Mouse (Mus musculus) mouse trophoblast stem cell (cell line): ENCODE data around the gene Rnf113a2.

Source experiments
- in situ Hi-C, 2 experiments: fragments of 300-500 bp; cut with MseI, MboI; formaldehyde crosslinking; loops; 2 replicates in 1 of 2; 3 replicates in 1 of 2; pipeline ENCODE4 v1.15.1; 2025

Gene Rnf113a2

DNA sequence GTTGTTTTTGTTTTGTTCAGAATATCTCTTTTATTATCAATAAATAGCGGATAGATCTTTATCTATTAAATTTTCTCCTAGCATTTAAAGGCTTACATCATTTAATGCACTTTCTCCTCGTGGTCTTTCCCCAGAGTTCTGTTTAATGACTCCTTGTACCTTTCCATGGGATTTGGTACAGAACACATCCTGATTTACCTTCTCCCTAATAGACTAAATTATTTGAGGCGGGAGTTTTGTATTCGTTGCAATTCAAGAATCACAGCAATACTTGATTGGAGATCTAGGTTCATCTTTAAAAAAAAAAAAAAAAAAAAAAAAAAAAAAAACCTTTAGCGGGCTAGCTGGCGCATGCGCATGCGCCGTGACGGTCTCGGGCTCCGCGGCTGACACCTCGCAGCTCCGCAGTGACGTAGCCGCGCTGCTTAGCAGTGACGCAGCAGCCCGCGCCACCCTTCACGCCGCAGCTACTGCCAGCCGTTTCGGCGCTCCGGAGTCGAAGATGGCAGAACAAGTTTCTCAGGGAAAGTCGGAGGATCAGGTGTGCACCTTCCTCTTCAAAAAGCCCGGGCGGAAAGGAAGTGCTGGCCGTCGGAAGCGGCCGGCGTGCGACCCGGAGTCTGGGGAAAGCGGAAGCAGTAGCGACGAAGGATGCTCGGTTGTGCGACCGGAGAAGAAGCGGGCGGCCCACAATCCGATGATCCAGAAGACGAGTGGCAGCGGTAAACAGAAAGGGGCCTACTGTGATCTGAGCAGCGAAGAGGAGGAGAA, at the start of gene Rnf113a2:
TSS of gene Rnf113a2 (plus strand) at position 363 of the 771 bp plus-strand sequence.
- in situ Hi-C loops, result no loop called here

DNA sequence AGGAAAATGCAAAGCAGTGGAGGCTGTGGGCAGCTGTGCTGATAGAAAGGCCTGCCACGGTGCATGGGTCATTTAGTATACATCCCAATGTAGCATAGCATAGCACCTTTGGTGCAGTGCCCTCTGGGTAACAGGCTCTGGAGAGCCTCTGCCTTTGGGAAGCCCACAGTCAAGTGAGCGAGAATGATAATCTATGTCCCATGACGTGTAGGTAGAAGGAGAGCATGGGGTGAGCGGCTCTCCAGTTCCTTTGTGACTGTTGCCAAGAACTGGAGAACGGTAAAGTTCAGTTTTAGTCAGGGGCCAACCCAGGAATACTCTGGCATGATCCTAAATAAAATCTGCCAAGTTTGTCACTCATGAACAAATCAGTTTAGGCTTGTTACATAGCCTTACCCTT, 45.3 kb upstream of the Rnf113a2 start:
- in situ Hi-C loops, result no loop called here

DNA sequence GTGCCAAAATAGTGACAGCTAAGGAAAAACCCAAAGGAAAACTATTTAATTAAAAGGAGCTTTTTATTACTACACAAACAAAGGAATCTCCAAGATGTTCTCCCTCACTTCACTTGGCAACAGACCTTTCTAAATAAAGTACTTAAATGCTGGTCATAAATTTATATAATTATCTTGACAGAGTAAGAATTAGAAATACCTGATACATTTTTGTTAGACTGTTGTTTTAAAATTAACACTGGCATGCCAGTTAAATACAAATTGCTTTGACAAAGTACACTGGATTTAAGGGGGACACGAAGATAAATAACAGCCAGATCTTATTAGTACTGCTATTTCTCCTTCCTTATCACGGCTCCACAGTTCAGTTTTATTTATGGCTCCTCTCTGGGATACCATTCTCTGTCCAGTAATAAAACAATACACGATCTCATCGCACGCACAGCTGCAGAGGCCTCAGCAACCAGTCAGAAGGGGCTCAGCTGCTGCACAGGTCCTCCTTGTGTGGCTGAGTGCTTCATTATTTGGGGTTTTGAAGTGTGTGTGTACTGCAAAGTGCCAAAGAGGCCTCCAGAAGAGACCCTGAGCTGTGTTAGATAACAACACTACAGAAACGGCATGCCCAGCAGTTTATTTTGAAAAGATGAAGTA, 43.0 kb upstream of the Rnf113a2 start:
- in situ Hi-C loops, result no loop called here

DNA sequence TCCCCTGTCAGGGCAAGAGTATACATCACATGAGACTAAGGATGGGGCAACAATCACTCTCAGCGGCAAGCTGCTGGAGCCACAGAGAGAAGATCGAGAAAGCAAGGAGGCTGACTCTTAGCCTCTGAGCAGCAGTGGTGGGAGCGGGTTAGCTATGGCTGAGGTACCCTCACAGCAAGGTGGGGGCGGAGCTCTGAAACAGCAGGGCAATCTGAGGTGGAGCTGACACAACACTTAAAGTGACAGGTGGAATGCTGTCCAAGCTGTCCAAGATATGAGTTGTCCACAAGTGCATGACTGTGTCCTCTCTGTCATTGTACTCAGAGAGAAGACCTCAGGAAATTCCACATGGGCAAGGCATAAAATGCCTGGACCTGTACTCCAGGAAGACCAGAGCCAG, 34.6 kb upstream of the Rnf113a2 start:
- in situ Hi-C loops, result no loop called here

DNA sequence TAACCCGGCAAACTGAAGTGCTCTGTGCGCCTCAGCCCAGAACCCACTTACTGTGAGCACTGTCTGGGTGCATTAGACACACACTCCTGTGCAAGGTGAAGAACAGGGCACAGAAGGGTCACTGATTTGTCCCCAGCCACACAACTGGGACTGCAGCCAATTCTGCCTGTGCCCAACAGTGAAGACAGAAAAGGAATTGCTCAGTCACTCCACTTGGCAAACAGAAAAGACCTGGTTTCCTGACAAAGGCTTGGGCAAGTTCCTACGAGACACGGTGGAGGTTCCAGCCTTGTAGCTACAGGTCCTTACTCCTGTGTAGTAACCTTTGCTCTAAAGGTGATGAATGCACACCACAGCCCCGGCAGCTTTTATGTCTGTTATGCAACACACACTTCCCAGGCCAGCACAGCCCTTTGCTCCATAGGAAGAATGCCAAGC, 32.3 kb upstream of the Rnf113a2 start:
- in situ Hi-C loops, result no loop called here

DNA sequence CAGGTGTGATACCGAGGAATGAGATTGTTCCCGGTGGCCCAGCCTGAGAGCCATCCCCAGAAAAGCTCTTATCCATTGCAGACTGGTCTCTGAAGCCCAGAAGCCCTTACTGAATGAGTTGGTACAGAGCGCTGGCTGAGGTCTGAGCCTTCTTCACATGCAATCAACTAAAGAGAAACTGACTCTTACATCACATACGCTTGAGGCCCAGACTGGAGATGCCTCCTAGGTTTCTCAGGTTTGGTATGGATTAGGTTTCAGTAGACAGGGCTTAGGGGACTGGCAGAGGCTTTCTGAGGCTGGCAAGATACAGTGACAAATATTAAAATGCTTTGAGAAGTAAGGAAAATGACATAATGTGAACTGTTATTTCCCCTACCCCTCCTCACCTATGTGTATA, 31.6 kb upstream of the Rnf113a2 start:
- in situ Hi-C loops, result no loop called here

DNA sequence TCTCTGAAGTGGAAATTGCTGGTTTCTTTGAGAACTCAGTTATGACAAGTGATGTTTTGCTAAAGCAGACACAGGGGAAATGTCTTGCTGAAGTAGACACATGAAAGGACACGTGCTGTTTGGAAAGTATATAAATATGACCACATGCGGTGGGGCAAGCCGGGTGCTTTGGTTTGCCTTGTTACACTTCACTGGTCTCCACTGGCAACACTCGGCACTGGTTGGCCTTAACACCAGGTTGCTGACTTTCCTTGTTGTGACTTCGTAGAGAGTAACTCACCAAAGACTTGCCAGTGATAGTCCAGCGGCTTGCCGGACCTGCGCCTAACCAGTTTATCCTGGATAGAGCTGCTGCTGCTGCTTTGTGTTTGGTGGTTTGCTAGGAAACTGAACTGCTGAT, 28.9 kb upstream of the Rnf113a2 start:
- in situ Hi-C loops, result no loop called here

DNA sequence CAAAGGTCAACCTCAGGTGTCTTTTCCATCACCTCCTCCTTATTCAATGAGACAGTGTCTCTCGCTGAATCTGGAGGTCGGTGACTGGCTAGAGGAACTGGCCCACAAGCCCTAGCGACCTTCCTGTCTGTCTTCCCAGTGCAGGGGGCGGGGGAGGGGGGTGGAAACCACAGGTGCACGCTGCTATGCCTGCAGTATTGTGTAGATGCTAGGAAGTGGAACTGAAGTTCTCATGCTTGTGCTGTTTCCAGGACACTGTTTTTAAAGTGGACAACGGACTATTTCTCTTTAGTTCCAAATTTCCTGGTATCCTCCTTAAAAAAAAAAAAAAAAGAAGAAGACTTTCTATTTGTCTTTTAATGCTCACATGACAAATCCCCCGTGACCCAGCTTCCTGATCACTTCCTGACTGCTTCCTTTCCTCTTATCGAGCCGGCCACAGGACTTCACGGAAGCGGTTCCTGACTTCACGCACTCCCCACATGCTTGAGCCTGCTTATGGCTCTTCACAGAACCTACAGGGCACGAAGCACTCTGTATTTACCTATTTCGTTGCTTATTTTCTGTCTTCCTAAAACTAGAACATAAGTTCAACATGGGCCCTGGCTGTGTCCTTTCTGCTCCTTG, 28.1 kb upstream of the Rnf113a2 start:
- in situ Hi-C loops, result no loop called here

DNA sequence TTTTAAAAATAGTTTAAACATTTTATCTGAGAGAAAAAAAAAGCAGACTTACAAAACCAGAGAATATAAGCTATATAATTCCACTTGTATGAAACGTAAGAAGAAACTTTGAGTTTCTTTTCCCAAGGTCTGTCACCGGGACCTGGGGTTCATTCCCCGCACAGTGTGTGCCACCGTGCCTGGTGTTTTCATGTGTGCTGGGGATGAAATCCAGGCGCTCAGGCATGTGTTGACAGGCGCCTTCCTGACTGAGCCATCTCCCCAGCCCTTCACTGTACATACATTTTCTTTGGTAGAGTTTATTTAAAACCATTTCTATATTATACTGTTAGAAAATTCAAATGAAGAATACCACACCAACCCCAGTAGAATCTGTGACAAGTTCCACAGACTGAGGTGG, 26.7 kb upstream of the Rnf113a2 start:
- in situ Hi-C loops, result no loop called here

DNA sequence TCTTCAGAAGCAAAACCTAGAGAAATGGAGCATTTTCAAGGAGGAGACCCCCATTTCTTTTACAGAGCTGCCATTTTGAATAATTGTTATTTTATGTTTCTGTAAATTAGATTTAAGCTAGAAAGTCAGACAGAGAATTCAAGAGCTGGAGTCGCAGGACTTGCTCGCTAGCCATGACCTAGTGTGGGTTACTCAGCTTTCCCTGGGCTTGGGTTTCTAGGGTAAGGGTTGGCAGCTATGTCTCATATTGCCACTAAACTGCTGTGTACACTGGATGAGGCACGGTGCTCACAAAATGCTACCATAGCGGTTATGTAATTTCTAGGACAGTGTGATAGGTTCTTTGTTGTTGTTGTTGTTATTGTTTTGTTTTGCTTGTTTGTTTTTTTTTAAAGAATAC, 24.3 kb upstream of the Rnf113a2 start:
- in situ Hi-C loops, result no loop called here

DNA sequence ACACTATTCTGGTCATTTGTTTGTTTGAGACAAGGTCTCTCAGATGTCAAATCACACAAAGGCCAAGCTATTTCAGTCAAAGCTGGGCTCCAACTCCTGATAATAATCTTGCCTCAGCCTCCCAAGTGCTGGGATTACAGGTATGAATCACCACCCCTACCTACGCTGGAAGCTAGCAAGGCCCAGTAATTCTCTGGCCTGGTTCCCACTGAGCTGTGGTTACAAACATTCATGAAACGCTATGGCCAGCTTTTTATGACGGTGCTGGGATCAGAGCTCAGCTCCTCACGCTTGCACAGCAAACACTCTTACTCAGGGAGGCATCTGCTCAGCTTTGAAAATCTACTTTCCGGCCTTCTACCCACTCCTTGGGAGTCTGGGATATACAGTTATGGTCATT, 23.1 kb upstream of the Rnf113a2 start:
- in situ Hi-C loops, result no loop called here

DNA sequence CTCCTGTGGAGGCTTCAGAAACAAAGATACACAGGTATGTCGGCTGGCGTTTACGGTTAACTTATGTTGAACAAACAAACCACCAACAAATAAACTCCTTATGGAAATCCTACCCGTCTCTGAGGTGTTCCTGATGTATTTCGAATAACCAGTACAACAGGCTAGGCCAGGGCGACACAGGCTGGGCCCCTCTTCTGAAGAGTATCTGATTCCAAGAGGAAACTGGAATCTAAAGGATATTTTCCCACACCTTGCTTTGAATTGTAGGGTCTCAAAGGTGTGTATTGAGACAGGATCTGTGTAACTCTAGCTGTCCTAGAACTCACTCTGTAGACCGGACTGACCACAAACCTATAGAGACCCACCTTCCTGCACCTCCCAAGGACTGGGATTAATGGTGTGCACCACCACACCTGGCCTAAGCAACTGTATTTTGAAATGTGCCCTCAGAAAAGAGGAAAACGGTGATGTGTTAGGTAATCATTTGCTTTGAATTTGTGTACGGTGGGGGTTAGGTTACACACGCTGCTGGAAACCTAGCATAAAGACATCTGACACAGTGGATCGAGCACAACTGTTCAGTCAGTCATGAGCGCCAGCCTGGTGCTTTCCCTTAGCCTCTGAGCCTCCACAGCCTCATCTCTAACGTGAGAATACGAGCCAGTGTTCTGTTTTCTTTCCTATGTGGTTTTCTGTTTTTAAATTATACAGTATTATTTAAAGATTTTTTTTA, 19.9 kb upstream of the Rnf113a2 start:
- in situ Hi-C loops, result no loop called here

DNA sequence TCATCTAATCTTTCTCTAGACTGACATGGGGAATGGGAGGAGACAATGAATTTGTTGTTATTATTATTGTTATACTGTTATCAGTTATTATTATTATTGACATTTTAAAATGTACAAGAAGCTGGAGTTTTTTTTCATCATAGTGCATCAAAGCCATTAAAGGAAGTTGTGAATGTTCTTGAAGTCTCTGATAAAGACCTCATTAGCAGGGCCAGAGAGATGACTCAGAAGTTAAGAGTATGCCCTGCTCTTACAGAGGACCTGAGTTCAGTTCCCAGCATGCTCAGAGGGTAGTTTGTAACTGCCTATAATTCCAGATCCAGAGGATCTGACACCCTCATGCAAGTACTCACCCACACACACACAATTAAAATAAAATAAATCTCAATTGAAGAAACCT, 19.3 kb upstream of the Rnf113a2 start:
- in situ Hi-C loops, result no loop called here

DNA sequence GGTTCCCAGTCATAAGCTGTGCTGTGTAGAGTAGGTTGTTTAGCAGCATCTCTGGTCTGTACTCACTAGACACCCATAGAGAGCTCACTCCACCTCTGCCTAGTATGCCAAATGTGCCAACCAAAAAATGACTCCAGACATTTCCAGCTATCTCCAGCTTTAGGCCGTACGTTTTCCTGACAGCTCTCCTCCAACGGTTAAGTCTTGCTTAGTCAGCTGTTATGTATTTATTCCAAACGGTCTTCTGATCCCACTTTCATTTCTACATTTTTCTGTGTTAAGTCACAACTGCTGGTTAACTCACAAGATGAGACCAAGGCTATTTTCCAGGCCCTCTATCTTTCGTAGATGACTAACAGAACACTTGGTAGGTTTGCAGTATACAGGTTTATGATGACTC, 18.4 kb upstream of the Rnf113a2 start:
- in situ Hi-C loops, result no loop called here

DNA sequence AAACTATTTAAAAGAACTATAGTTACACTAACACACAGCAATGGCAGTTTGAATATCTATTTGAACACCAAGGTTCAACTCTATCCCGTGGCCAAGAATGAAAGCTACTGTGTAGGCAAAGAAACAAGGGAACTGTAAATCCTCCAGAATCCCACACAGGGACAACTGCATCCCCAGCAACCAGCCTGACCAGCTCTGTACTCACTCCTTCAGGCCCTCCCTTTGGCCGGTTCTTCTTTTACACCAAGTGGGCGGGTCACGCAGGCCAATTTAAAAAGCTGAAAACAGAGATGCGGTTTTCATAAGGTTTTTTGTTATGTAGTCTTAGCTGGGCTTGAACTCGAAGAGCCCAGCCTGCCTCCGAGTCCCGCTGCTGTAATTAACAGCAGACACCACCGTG, 17.9 kb upstream of the Rnf113a2 start:
- in situ Hi-C loops, result no loop called here

DNA sequence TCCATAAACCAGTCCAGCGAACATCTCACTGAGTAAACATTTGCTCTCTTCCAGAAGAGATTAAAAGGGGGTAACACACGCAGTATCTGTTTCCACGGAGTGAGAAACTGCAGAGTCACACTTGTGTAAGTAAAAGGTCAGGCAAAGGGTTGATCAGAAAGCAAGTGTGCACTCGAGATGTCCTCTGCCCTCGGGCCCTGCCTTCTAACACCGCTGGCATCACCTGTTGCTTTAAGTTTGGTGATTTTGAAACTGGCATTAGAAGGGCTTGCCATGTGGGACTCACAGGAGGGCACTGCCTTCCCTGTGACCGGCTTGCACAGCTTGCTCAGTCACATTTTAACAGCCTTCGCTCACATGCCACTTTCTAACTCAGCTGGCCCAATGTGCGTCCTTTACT, 17.3 kb upstream of the Rnf113a2 start:
- in situ Hi-C loops, result no loop called here

DNA sequence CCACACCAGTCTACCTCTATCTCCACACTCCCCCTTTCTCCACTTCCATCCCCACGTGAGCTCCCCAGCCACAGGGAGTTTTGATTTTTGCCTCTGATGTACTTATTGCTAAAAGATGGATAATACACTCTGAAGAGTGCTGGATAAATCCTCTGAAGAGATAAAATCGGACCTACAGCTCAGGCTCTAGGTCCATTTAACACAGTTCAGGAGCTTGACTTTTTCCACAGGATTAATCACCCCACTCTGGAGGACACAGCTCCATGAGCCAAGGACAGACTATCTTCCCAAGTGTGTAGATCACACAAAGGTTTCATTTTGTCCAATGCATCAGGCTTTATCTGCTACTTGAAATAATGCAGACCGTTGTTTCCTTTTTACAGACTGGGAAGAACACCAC, 16.9 kb upstream of the Rnf113a2 start:
- in situ Hi-C loops, result no loop called here

DNA sequence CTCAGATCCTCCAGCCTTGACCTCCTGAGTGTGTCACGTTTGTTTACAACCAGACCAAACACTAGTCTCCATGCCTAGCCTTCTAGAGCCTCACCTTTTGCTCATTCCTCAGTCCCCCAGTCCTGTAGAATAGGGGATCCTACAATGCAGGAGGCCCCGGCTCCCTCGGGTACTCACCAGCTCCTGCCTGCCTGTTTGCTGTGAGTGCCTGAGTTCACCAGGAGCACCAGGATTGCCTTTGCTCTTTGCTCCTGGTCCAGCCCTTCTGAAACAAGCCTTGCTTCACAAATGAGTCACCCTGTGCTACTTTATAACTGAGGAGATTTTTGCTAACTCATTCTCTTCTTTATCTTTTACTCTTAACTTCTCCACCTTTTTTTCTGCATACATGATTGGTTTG, 16.3 kb upstream of the Rnf113a2 start:
- in situ Hi-C loops, result no loop called here

DNA sequence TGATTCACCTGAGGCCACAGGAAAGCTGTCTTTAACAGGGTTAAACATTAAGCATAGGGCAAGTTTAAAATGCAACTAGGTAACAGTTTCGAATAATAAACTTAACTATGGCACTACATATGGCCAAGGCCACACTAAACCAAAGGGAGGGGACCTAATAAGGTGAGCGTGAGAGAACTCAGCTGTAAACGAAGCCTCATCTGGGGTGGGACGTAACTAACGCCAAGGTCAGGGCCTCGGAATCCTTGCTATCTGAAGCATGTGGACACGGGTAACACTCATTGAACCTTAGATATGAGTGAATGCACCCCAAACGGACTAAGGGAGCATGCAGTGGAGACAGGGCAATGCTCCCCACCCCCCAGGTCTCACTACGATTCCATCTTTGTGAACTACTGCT, 14.1 kb upstream of the Rnf113a2 start:
- in situ Hi-C loops, result no loop called here

DNA sequence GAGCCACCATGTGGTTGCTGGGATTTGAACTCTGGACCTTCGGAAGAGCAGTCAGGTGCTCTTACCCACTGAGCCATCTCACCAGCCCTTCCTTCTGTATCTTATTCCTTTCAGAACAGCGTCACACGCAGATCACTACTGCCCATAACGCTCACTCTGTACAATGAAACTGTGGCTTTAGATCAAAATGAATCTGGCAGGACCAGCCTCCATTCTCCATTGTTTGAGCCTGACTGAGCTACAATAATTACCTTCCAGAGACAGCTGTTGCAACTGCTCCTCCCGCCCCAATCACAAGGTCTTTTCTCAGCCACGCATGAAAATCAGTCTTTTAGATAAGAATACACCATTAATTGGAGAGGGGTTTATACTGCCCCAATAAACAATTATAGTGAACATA, 12.5 kb upstream of the Rnf113a2 start:
- in situ Hi-C loops, result no loop called here

DNA sequence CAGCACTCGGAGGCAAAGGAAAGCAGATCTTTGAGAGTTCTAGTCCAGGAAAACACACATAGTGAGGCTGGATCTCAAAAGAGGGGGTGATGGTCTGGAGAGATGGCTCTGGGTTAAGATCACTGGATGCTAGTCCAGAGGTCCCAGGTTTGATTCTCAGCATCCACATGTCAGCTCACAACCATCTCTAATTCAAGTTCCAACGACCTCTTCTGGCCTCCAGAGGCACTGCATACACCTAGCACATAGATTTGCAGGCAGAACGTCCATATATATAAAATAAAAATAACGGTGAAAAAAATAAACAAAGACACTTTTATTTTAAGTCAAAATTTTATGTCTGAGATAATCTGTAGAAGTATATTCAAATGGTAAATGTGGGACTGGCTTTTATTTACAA, 9.7 kb upstream of the Rnf113a2 start:
- in situ Hi-C loops, result no loop called here
